Mouse (Mus musculus) brain, embryonic 14.5 days (tissue): ENCODE results near the gene Odf3l1.

Source experiments
- CTCF ChIP-seq: fragments of 200-500 bp; IDR thresholded peaks from 2 replicates; pipeline ENCODE4 v1.5.1; 2012; ENCODE audit warnings: inconsistent platforms, mild to moderate bottlenecking, moderate library complexity, borderline replicate concordance; ENCODE audit not compliant: insufficient read depth, insufficient read length; ENCODE audit errors: extremely low read depth
- POLR2A ChIP-seq: fragments of 200-500 bp; IDR thresholded peaks from 2 replicates; pipeline ENCODE4 v1.6.1; 2012; ENCODE audit warnings: mild to moderate bottlenecking, inconsistent platforms, borderline replicate concordance; ENCODE audit not compliant: poor library complexity, insufficient read depth, insufficient read length, severe bottlenecking; ENCODE audit errors: extremely low read depth

DNA sequence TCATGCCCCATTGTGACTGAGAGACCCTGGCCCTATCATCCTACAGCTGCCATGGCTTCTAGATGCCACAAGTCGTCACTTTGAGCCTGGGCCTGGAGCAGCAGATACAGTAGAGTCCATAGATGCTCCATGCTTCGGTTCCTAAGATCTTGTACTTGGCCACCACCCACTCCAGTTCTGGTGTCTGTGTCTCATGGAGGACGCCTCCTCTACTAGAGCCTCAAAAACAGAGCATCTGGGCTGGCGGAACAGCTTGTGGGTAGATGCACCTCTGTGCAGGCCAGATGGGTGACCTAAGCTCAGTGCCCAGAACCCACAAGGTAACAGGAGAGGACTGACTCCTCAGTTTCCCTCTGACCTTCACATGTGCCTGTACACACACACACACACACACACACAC is 19.8 kb upstream of the Odf3l1 start:
- no peak for TF ChIP-seq CTCF
- no peak for TF ChIP-seq POLR2A
